Mouse (Mus musculus) heart, postnatal 0 days (tissue): ENCODE data around the gene Sipa1l3. TPM values are rescaled to one million over a fixed set of nuclear protein-coding genes. Genes with fewer than 3 reads are reported as not detected.

ENCODE experiments used
- ATAC-seq: fragments of 200-750 bp; cut with Nextera tagmentation; 2 replicates; pipeline ENCODE4 v1.8.0; 2017; ENCODE audit warnings: low read depth, moderate number of reproducible peaks, moderate library complexity; ENCODE audit not compliant: insufficient read depth
- DNase-seq: peaks from one replicate; pipeline ENCODE4 v3.0.0-alpha.2; 2016; ENCODE audit warnings: low spot score
- H3K27ac ChIP-seq: fragments of 300-500 bp; sonication (generic); 2 replicates; pipeline ENCODE4 v1.5.1; 2014; ENCODE audit warnings: low read depth, mild to moderate bottlenecking
- H3K27me3 ChIP-seq: fragments of 300-500 bp; sonication (generic); 2 replicates; pipeline ENCODE4 v1.6.1; 2014; ENCODE audit warnings: low read length, mixed read lengths; ENCODE audit not compliant: control insufficient read depth, insufficient read depth
- H3K36me3 ChIP-seq: fragments of 300-500 bp; sonication (generic); replicated peaks from 2 replicates; pipeline ENCODE4 v1.6.1; 2014; ENCODE audit warnings: low read length, mixed read lengths; ENCODE audit not compliant: control insufficient read depth, insufficient read depth
- H3K4me1 ChIP-seq: fragments of 300-500 bp; sonication (generic); 2 replicates; pipeline ENCODE4 v1.6.1; 2014; ENCODE audit warnings: antibody characterized with exemption; ENCODE audit not compliant: control insufficient read depth, insufficient read depth
- H3K4me2 ChIP-seq: fragments of 300-500 bp; sonication (generic); 2 replicates; pipeline ENCODE4 v1.6.1; 2014; ENCODE audit warnings: low read depth, mild to moderate bottlenecking, low read length, moderate library complexity
- H3K4me3 ChIP-seq: fragments of 300-500 bp; sonication (generic); 2 replicates; pipeline ENCODE4 v1.5.1; 2014; ENCODE audit warnings: low read depth, low read length
- H3K9ac ChIP-seq: fragments of 300-500 bp; sonication (generic); replicated peaks from 2 replicates; pipeline ENCODE4 v1.6.1; 2014; ENCODE audit warnings: low read depth, low read length, mixed read lengths
- H3K9me3 ChIP-seq: fragments of 300-500 bp; sonication (generic); replicated peaks from 2 replicates; pipeline ENCODE4 v1.6.1; 2016; ENCODE audit warnings: low read length; ENCODE audit not compliant: control insufficient read depth
- CTCF ChIP-seq: IDR thresholded peaks from 2 replicates; pipeline ENCODE4 v1.5.1; 2016; ENCODE audit warnings: antibody characterized with exemption, control low read depth, low read depth
- EP300 ChIP-seq: IDR thresholded peaks from 2 replicates; pipeline ENCODE4 v1.6.1; 2016; ENCODE audit warnings: antibody characterized with exemption, low read depth
- WGBS: fragments of 180-500 bp; shearing (Covaris S2); extraction: QIAGEN DNeasy Blood & Tissue Kit; methylation state at CpG from one replicate; pipeline ENCODE4 v1.1.7; 2014; 5-methylcytosine and 5-hydroxymethylcytosine counted together
- polyA plus RNA-seq: library from polyadenylated mRNA; unstranded; fragments of >200 nt; fragmentation: Nextera tagmentation; extraction: Ambion mirVana; gene quantifications from 2 replicates; pipeline ENCODE4 v1.2.1, GENCODE M21; 2015
- total RNA-seq: library from RNA; depleted of rRNA; stranded (reverse); fragments of >200 nt; gene quantifications from 2 replicates; pipeline ENCODE4 v1.2.3, GENCODE M21; 2014; ENCODE audit warnings: low replicate concordance

Sipa1l3 gene
- total and polyA plus RNA-seq, 2 experiments from 2014 or later: 1.7 to 16.2 TPM

DNA sequence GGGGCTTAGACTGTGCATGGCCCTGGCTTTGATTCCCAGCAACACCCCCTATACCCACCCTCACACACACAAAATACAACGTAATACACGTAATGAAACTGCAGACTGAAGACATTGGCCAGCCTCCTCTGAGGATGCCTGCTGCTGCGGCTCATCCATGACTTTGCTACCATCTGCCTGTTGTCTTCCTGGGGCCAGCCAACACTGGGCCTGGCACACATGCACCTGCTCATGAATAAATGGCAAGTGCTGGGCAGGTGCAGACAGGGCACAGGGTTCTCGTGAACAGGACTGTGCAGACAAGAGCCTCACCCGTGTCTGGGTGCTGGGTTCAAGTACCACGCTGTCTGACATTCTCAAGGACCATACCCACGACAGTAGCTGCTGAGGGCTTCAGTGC, 174.7 kb downstream of the Sipa1l3 start:
- Histone ChIP-seq H3K9me3 (no peaks in the 10 kb centered on the region), H3K9ac (no peak overlapping the region), H3K36me3 (no peaks in the 10 kb centered on the region), H3K4me2 (no peak overlapping the region), H3K4me1 (no peaks in the 10 kb centered on the region), H3K27ac (no peak overlapping the region), H3K27me3 (no peaks in the 10 kb centered on the region), H3K4me3 (no peak overlapping the region)
- DNase-seq (no peak), ATAC-seq (no peak)
- 89% methylated on average over 7 of the region's 7 CpGs for WGBS
- TF ChIP-seq EP300: no peak
- no peak for TF ChIP-seq CTCF

DNA sequence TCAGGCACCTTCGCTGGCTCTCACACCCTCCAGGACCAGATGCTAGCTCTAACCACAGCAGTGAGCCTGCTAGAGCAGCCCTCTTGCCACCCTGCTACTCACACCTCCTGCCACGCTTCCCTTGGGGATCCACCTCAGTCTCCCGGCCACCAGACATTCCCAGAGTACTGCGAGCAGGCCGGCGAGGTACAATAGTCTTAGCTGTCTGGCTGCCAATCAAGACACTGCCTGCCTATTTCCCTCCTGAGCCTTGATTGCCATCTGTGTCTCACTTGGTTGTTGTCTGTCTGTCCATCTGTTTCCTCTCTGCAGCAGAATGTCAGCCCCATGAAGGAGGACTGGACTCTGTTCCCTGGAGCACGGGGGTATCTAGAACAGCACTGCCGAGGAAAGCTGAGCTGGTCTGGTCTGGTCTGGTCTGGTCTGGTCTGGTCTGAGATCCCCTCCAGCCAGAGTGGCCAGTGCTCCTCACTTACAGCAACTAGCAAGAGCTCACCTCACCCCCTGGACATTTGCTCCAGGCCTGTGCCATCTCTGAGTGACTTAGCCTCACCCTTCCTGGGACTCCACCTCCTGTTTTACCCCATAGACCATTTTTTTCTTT, 175.8 kb downstream of the Sipa1l3 start:
- ATAC-seq (no peak), DNase-seq (no peak)
- Histone ChIP-seq H3K4me3 (no peak overlapping the region), H3K9me3 (no peaks in the 10 kb centered on the region), H3K9ac (no peak overlapping the region), H3K27me3 (no peaks in the 10 kb centered on the region), H3K36me3 (no peaks in the 10 kb centered on the region), H3K4me1 (no peaks in the 10 kb centered on the region), H3K4me2 (no peak overlapping the region), H3K27ac (no peak overlapping the region)
- WGBS: 36% methylated on average over 8 of the region's 8 CpGs
- TF ChIP-seq EP300: no peak
- no peak for TF ChIP-seq CTCF

DNA sequence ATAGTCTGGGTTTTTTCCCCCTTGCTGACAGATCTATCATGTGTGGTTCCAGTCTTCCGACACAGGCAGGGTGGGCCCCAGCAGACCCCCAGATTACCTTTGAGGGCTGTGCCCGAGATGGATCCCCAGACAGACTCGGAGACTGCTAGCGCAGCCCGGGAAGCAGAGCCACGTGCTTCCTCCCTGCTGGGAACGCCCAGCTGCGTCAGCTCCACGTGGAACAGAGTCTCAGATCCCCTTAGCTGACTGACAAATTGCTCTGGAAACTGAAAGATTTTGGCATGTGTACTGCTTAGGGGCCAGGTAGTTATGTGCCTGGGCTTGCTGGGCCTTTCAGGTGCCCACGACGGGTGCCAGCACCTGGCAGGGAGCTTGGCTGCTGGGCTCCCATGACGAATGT, 176.7 kb downstream of the Sipa1l3 start:
- WGBS: 72% methylated on average over 12 of the region's 12 CpGs
- no peaks in the 10 kb centered on the region for H3K9me3 ChIP-seq
- ATAC-seq (no peak), DNase-seq (no peak)
- no peak overlapping the region for H3K4me3 ChIP-seq
- H3K27me3 ChIP-seq: no peaks in the 10 kb centered on the region
- no peak for TF ChIP-seq CTCF
- no peak for TF ChIP-seq EP300
- no peak overlapping the region for H3K4me2 ChIP-seq
- H3K36me3 ChIP-seq: no peaks in the 10 kb centered on the region
- no peak overlapping the region for H3K9ac ChIP-seq
- H3K27ac ChIP-seq: no peak overlapping the region
- no peaks in the 10 kb centered on the region for H3K4me1 ChIP-seq

GRCm38 (mm10) chr7:29340838-29341237, 177.6 kb downstream of the Sipa1l3 start:
- ATAC-seq: no peak
- no peak for TF ChIP-seq CTCF
- TF ChIP-seq EP300: no peak
- Histone ChIP-seq H3K9ac (no peak overlapping the region), H3K9me3 (no peaks in the 10 kb centered on the region), H3K4me3 (no peak overlapping the region), H3K27ac (no peak overlapping the region), H3K36me3 (no peaks in the 10 kb centered on the region), H3K27me3 (no peaks in the 10 kb centered on the region), H3K4me2 (no peak overlapping the region), H3K4me1 (no peaks in the 10 kb centered on the region)
- DNase-seq: no peak
- 76% methylated on average over 8 of the region's 8 CpGs for WGBS

DNA sequence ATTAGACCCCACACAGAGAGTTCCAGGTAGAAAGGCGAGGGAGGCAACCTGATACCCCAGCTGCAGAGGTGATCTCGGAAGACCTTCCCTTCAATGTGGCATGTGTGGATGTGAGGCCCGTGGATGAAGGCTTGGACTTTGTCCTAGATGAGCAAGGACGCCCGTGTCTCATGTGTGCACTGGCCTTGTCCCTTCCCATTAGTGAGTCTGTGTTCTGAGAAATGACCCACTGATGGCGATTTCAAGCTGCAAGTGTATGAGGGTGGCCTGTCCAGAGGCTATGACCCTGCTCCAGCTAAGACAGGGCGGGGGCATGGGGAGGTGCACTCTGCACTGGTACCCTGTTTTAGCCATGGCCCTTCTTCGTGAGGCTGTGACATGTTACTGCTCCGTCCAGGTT, 178.2 kb downstream of the Sipa1l3 start:
- ATAC-seq (no peak), DNase-seq (no peak)
- H3K27ac ChIP-seq: no peak overlapping the region
- H3K4me2 ChIP-seq: no peak overlapping the region
- H3K4me3 ChIP-seq: no peak overlapping the region
- no peaks in the 10 kb centered on the region for H3K9me3 ChIP-seq
- H3K27me3 ChIP-seq: no peaks in the 10 kb centered on the region
- no peaks in the 10 kb centered on the region for H3K36me3 ChIP-seq
- no peak for TF ChIP-seq CTCF
- no peak for TF ChIP-seq EP300
- H3K9ac ChIP-seq: no peak overlapping the region
- WGBS: 95% methylated on average over 9 of the region's 9 CpGs
- H3K4me1 ChIP-seq: no peaks in the 10 kb centered on the region

- Histone ChIP-seq H3K27me3 (no peaks in the 10 kb centered on the region), H3K27ac (no peak overlapping the region), H3K9ac (no peak overlapping the region), H3K4me1 (no peaks in the 10 kb centered on the region), H3K9me3 (no peaks in the 10 kb centered on the region), H3K36me3 (no peaks in the 10 kb centered on the region), H3K4me2 (no peak overlapping the region), H3K4me3 (no peak overlapping the region)
- TF ChIP-seq EP300: no peak
- TF ChIP-seq CTCF: no peak
- DNase-seq (no peak), ATAC-seq (no peak)
- 56% methylated on average over 14 of the region's 14 CpGs for WGBS
Measured at GRCm38 (mm10) chr7:29338984-29339679, 179.3 kb downstream of the Sipa1l3 start.
